In the genomic region with DNA sequence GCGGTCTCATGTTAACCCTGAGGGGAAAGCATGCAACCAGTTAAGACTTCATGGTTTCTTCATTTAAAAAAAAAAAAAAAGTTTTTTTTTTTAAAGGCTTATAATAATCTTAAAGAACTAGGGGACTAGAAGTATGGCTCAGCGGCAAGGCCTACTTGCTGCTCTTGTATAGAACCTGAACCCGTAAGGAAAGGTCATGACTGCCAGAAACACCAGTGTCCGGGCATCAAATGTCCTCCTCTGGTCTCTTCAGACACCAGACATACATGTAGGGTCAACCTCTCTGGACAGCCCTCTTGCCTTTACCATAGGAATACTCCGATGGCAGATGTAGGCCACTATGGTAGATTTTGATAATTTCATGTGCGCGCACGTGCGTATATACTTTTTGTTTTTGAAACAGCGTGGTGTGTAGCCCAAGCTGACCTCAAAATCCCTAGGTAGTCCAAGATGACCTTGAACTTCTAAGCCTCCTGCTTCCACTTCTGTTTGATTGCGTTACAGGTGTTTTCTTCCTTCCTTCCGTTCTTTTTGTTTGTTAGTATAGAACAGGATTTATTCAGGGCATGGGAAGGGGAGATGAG, we compare ENCODE assay signal across 7 mouse cellular contexts. TPM values are rescaled to one million over a fixed set of nuclear protein-coding genes. Genes with fewer than 3 reads are reported as not detected.
DNase-seq lines count a peak whose midpoint lies in the region; ATAC-seq and TF ChIP-seq lines count a peak whose summit lies in the region.

No protein-coding gene starts in this region.

- H3K9ac ChIP-seq in embryonic facial prominence, embryonic 15.5 days: no peak overlapping the region
- H3K9ac ChIP-seq in neural tube, embryonic 14.5 days (replicated peaks; ENCODE audit: low read depth, low read length): no peak overlapping the region

- intact Hi-C loops in left cerebral cortex, adult 2 months (cut with DNase I): loop anchor here (5.0 kb wide), 2 partner anchors 140 to 160 kb away; a partner anchor contains a TSS

- WGBS in embryonic facial prominence, embryonic 15.5 days: 80% methylated on average over 12 of the region's 12 CpGs
- 86% methylated on average over 12 of the region's 12 CpGs for WGBS in limb, embryonic 10.5 days
- whole genome bisulfite sequencing in neural tube, embryonic 14.5 days: 85% methylated on average over 12 of the region's 12 CpGs

- H3K9me3 ChIP-seq in embryonic facial prominence, embryonic 15.5 days (replicated peaks): no peaks in the 10 kb centered on the region
- no peaks in the 10 kb centered on the region for H3K9me3 ChIP-seq in limb, embryonic 10.5 days (replicated peaks)
- H3K9me3 ChIP-seq in neural tube, embryonic 14.5 days (ENCODE audit: control insufficient read depth, low read length): no peaks in the 10 kb centered on the region

- DNase-seq in left cerebral cortex, adult 2 months (ENCODE audit: extremely low spot score in 1 of 2, low spot score in 2 of 2): no peak
- DNase-seq in left cerebral cortex, adult 8-10 months (ENCODE audit: low spot score in 2 of 2): no peak
- DNase-seq in limb, embryonic 10.5 days (ENCODE audit: low spot score): no peak
- no peak for DNase-seq in cerebellum, adult 9-11 months
- DNase-seq in layer of hippocampus, postnatal 25 days (ENCODE audit: extremely low spot score in 1 of 2, low spot score in 1 of 2): no peak

- peaks cover 30% of the 10 kb centered on the region for H3K4me1 ChIP-seq in embryonic facial prominence, embryonic 15.5 days
- H3K4me1 ChIP-seq in limb, embryonic 10.5 days: peaks cover 26% of the 10 kb centered on the region
- H3K4me1 ChIP-seq in neural tube, embryonic 14.5 days (ENCODE audit: control insufficient read depth, insufficient read depth, low read length): peaks cover 23% of the 10 kb centered on the region

- H3K27ac ChIP-seq in left cerebral cortex, adult 2 months: no peak overlapping the region; the same call in 1 of the 2 replicates
- H3K27ac ChIP-seq in embryonic facial prominence, embryonic 15.5 days (replicated peaks): no peak overlapping the region
- no peak overlapping the region for H3K27ac ChIP-seq in limb, embryonic 10.5 days
- no peak overlapping the region for H3K27ac ChIP-seq in neural tube, embryonic 14.5 days (ENCODE audit: low read depth, low read length)

- peak overlapping the region; percentile 66 for H3K4me2 ChIP-seq in embryonic facial prominence, embryonic 15.5 days (replicated peaks)
- H3K4me2 ChIP-seq in neural tube, embryonic 14.5 days (ENCODE audit: low read depth, low read length): no peak overlapping the region

- TF ChIP-seq CTCF in left cerebral cortex, adult 2 months (IDR thresholded peaks at IDR 0.05): no peak

- H3K36me3 ChIP-seq in embryonic facial prominence, embryonic 15.5 days: peaks cover 27% of the 10 kb centered on the region
- H3K36me3 ChIP-seq in limb, embryonic 10.5 days: peaks cover 30% of the 10 kb centered on the region
- peaks cover 15% of the 10 kb centered on the region for H3K36me3 ChIP-seq in neural tube, embryonic 14.5 days (ENCODE audit: control insufficient read depth, insufficient read depth, low read length)

- peak overlapping the region; percentile 70 for H3K4me3 ChIP-seq in left cerebral cortex, adult 2 months
- H3K4me3 ChIP-seq in embryonic facial prominence, embryonic 15.5 days (replicated peaks): peak overlapping the region; percentile 77
- H3K4me3 ChIP-seq in limb, embryonic 10.5 days: peak overlapping the region; percentile 79; the same call in 1 of the 2 replicates
- H3K4me3 ChIP-seq in neural tube, embryonic 14.5 days (ENCODE audit: low read depth, low read length): peak overlapping the region; percentile 68

- ATAC-seq in embryonic facial prominence, embryonic 15.5 days (ENCODE audit: insufficient number of reproducible peaks, low FRiP score, low TSS enrichment, low read depth): no peak
- no peak for ATAC-seq in neural tube, embryonic 14.5 days (ENCODE audit: low read depth)

- no peaks in the 10 kb centered on the region for H3K27me3 ChIP-seq in embryonic facial prominence, embryonic 15.5 days
- H3K27me3 ChIP-seq in limb, embryonic 10.5 days (ENCODE audit: low read depth, poor library complexity, severe bottlenecking): no peaks in the 10 kb centered on the region
- H3K27me3 ChIP-seq in neural tube, embryonic 14.5 days (ENCODE audit: control insufficient read depth, insufficient read depth, low read length): no peaks in the 10 kb centered on the region

RNA-seq across cellular contexts. Expression of a gene that starts 0.8 kb away (rescaled TPM):
- total RNA-seq in left cerebral cortex, adult 2 months (2021): 10 to 100 TPM; 16.8 to 17.6 TPM
- total RNA-seq in left cerebral cortex, adult 8-10 months (2022): 10 to 100 TPM; 14.4 to 17.8 (median 16.0) TPM
- polyA plus RNA-seq in embryonic facial prominence, embryonic 15.5 days (2015; fragmentation: Nextera tagmentation; extraction: Ambion mirVana): 44.9 and 46.9 TPM in 2 replicates
- 45.6 and 49.0 TPM in 2 replicates for polyA plus RNA-seq in limb, embryonic 10.5 days (2016; fragmentation: Nextera tagmentation; extraction: Ambion mirVana)
- 49.6 and 51.4 TPM in 2 replicates for polyA plus RNA-seq in neural tube, embryonic 14.5 days (2014; fragmentation: Nextera tagmentation; extraction: Ambion mirVana)
- 10 to 100 TPM; 13.4 to 15.4 TPM for total RNA-seq in layer of hippocampus, postnatal 25 days (2021)

RNA-seq across cellular contexts. Expression of a gene that starts 2.7 kb away (rescaled TPM):
- 10 to 100 TPM; 38.1 to 41.0 TPM for total RNA-seq in left cerebral cortex, adult 2 months (2021)
- total RNA-seq in left cerebral cortex, adult 8-10 months (2022): 10 to 100 TPM; 36.8 to 41.5 (median 37.4) TPM
- polyA plus RNA-seq in embryonic facial prominence, embryonic 15.5 days (2015; fragmentation: Nextera tagmentation; extraction: Ambion mirVana): 73.2 and 75.8 TPM in 2 replicates
- 85.7 and 90.8 TPM in 2 replicates for polyA plus RNA-seq in limb, embryonic 10.5 days (2016; fragmentation: Nextera tagmentation; extraction: Ambion mirVana)
- 44.1 and 54.1 TPM in 2 replicates for polyA plus RNA-seq in neural tube, embryonic 14.5 days (2014; fragmentation: Nextera tagmentation; extraction: Ambion mirVana)
- 10 to 100 TPM; 38.2 to 44.4 TPM for total RNA-seq in layer of hippocampus, postnatal 25 days (2021)

RNA-seq across cellular contexts. Expression of a gene that starts 8.1 kb away (rescaled TPM):
- 10 to 100 TPM; 29.4 to 32.8 TPM for total RNA-seq in left cerebral cortex, adult 2 months (2021)
- total RNA-seq in left cerebral cortex, adult 8-10 months (2022): 10 to 100 TPM; 19.8 to 39.6 (median 23.2) TPM
- 150 and 188 TPM in 2 replicates for polyA plus RNA-seq in embryonic facial prominence, embryonic 15.5 days (2015; fragmentation: Nextera tagmentation; extraction: Ambion mirVana)
- polyA plus RNA-seq in limb, embryonic 10.5 days (2016; fragmentation: Nextera tagmentation; extraction: Ambion mirVana): 379 and 438 TPM in 2 replicates
- 141 and 176 TPM in 2 replicates for polyA plus RNA-seq in neural tube, embryonic 14.5 days (2014; fragmentation: Nextera tagmentation; extraction: Ambion mirVana)
- total RNA-seq in layer of hippocampus, postnatal 25 days (2021): 10 to 100 TPM; 27.6 to 34.9 TPM

RNA-seq across cellular contexts. Expression of a gene that starts 24.7 kb away (rescaled TPM):
- total RNA-seq in left cerebral cortex, adult 2 months (2021): under 1 TPM in 1 of 2 experiments, not detected in 1; 0.44 TPM
- total RNA-seq in left cerebral cortex, adult 8-10 months (2022): under 1 TPM in 1 of 4 experiments, not detected in 3; 0.16 TPM
- 3.5 and 7.2 TPM in 2 replicates for polyA plus RNA-seq in embryonic facial prominence, embryonic 15.5 days (2015; fragmentation: Nextera tagmentation; extraction: Ambion mirVana)
- 0.10 and 0.14 TPM in 2 replicates for polyA plus RNA-seq in limb, embryonic 10.5 days (2016; fragmentation: Nextera tagmentation; extraction: Ambion mirVana)
- 0.26 and 0.28 TPM in 2 replicates for polyA plus RNA-seq in neural tube, embryonic 14.5 days (2014; fragmentation: Nextera tagmentation; extraction: Ambion mirVana)
- total RNA-seq in layer of hippocampus, postnatal 25 days (2021): under 1 TPM; 0.15 to 0.31 TPM

RNA-seq across cellular contexts. Expression of a gene that starts 25.1 kb away (rescaled TPM):
- total RNA-seq in left cerebral cortex, adult 2 months (2021): 10 to 100 TPM; 23.7 to 25.2 TPM
- total RNA-seq in left cerebral cortex, adult 8-10 months (2022): 10 to 100 TPM; 20.1 to 24.4 (median 22.4) TPM
- polyA plus RNA-seq in embryonic facial prominence, embryonic 15.5 days (2015; fragmentation: Nextera tagmentation; extraction: Ambion mirVana): 12.5 and 12.9 TPM in 2 replicates
- 11.5 and 14.9 TPM in 2 replicates for polyA plus RNA-seq in limb, embryonic 10.5 days (2016; fragmentation: Nextera tagmentation; extraction: Ambion mirVana)
- polyA plus RNA-seq in neural tube, embryonic 14.5 days (2014; fragmentation: Nextera tagmentation; extraction: Ambion mirVana): 13.6 and 14.7 TPM in 2 replicates
- 10 to 100 TPM; 24.3 to 26.6 TPM for total RNA-seq in layer of hippocampus, postnatal 25 days (2021)
